Mouse (Mus musculus): ENCODE measurements around the gene Klf12.

The Klf12 gene

GRCm38 (mm10) chr14:100045431-100045830, 239.0 kb downstream of the Klf12 start:
- no peak for DNase-seq (ENCODE audit: low spot score in 2 of 2)

GRCm38 (mm10) chr14:100041823-100042222, 242.7 kb downstream of the Klf12 start:
- DNase-seq (ENCODE audit: low spot score in 2 of 2) = no peak

DNA sequence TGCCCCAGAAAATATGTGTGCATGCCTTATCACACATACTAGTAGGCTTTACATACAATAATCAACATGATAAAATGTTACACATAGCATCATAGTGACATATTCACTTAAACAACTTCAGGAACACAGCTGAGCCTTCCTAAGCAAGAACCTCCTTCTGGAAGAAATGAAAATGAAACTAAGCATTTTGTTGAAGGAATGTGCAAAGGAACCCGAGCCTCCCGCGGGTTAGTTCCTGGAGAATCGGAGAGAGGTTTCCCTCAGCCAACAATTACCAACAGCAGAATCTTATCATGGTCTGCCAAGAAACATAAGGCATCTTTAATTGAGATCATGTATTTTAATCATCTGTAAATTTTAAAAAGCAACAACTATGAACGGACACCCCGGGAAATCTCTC, 257.8 kb downstream of the Klf12 start:
- DNase-seq (ENCODE audit: low spot score in 2 of 2) = no peak

DNA sequence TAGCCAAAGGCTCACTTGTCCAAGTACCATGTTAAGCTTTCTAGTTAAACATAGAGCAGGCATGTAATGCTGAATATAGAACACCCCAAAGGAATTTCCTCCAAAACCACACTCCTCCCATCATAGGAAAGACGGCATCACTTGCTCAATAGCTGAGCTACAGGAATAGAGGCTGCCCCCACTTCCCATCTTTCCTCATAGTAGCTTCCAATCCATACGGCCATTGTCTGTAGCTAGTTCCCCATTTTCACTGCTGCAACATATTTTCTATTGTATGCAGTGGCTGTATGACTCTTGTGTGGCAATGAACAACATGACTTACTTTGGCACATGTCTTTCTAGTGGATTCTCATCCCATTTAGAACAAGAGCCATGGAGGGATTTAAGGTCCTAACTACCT, 267.3 kb downstream of the Klf12 start:
- no peak for DNase-seq (ENCODE audit: low spot score in 2 of 2)

DNA sequence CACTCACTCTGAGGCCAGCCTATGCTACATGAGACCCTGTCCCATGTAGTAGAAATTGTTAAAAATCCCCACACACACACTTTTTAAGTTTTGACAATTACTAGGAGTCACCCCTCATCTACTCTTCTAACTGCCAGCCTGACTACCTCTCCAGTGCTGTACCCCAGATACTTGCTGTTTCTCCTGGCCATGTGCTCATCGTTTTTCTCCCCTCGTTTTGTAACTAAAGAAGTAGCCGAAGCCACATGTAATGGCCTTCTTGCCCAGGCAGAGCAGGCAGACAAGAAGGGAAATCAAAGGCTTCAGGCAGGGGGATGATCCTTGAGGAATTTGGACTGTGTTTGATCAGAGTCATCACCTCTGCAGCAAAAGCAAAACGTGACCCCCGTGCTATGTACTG, 274.0 kb downstream of the Klf12 start:
- no peak for DNase-seq (ENCODE audit: low spot score in 2 of 2)

DNA sequence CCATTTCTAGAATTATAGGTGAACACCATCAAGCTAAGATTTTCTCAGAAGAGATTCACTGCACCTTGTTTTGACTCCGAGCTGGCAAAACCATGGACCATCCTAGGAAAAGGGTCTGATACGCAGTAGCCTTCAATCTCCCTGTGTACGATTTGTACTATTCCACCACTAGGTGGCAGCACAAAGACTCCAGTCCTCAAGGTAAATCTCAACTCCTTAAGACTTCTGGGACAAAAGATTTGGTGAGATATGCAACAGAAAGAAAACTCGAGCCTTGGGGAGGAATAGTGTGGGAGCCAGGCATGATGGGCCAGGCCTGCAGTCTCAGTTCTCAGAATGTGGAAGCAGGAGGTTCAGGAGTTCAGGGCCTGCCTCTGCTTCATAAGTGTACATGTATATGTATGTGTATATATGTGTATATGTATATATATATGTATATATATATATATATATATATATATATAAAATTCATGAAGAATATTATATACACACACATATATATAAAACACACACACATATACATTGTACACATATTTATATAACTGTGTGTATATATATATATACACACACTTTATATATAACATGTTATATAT, 274.6 kb downstream of the Klf12 start:
- peak in 1 of 2 experiments; percentile 62 for DNase-seq (ENCODE audit: low spot score in 2 of 2)

- no peak for DNase-seq (ENCODE audit: low spot score in 2 of 2)
These were observed 301.0 kb downstream of the Klf12 start for GRCm38 (mm10) chr14:99983510-99983909.

DNA sequence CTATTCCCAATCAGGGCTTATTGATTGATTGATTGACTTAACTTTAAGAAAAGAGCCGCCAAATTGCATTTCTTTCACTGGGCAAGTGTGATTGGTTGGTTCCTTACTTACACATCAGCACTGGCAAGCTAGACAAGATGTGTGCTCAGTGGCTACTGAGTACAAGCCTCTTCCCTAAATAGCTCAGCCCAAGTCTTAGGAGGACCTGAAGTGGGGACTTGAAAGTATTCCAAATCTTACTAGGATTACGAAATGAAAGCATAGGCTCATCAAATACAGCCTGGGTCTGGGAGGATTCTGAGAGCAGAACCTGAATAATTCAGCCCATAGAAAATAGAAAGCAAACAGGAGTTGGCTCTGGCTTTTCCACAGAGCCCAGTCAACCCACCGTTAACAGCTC, 303.3 kb downstream of the Klf12 start:
- no peak for DNase-seq (ENCODE audit: low spot score in 2 of 2)

- no peak for DNase-seq (ENCODE audit: low spot score in 2 of 2)
These were observed 316.6 kb downstream of the Klf12 start for GRCm38 (mm10) chr14:99967920-99968319.

DNA sequence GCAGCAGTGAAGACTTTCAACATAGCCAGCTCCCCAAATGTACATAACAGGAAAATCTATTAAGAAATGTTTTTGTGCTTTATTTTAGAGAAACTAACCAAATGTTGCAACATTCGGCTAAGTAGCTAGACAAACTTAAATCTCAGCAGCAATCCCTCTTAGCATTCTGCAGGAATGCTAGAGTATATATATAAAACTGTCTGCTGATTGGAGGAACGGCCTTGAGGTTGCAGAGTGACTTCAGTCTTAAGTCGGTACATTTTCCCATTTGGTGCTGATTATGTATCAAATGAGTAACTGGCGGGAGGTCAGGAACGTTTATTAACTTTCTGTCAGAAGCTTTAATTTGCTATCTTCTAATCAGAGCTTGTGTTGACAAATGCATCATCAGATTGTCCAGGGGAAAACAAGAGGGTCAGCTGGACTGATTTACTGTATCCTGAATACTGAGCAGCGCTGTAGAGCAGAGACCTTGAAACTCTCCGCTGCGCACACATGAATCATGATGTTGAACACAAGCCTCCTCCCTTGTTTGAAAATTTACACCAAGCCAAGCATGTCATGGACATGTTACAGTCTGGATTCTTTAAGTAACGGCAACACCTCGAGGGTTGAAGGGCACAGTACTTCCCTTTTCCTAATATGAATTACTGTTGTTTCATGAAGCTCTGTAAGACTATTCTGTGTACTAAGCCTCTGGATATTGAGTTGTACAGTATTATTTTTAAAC, 323.8 kb downstream of the Klf12 start:
- no peak for DNase-seq (ENCODE audit: low spot score in 2 of 2)

DNA sequence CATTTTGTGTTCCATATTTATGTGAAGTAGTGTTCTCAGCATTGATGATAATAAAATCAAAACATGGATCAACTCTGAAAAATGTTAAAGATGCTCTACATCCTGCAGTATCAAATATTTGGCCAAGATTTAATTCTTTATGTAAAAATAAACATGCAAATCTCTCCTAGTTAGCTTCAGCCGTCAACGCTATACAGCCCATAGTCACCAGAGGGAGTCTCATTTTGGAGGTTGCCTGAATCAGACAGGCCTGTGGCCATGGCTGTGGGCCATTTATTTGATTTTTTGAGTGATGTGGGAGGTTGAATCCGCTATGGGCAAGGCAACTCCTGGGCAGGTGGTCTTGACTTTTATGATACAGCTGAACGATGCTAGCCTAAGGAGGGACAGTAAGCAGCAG, 329.3 kb downstream of the Klf12 start:
- no peak for DNase-seq (ENCODE audit: low spot score in 2 of 2)

DNA sequence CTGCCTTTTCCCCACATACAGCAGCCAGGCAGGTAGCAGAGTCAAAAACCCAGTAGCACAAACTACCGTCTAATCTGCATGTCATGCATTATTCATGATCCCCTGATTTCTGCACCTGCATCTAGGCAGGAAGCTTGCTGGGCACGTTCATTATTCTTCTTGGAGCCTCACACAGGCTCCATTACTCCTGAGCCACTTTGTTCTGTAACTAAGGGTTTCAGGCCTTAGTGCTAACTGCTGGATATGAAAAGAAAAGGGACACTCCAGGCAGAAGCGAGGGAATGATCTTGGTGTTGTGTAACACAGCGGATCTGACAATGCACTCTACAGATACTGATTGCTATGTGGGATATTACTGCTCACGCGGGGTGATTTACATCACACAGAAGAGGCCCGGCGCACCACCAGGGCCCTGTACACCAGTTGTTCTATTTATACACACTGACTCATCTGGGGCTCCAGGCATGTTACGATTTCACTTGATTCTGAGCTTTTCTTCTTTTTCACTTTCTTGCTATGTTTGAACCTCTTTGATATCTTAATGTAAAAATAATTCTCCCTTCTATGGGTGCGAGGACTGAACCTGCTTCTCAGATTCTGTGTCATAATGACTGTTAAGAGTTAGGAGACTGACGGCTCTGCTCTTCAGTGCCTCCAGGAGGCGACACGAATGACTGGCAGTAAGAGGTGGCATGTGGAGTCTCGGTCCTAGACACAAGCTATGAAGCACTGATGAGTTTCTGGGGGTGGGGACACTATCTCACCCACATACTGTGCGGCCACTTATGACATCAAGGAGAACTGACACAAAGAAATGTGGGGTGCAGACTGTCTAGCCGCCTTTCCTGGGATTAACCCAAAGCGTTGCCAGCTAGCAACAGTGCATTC, 340.0 kb downstream of the Klf12 start:
- peak; percentile 23 to 39 for DNase-seq (ENCODE audit: low spot score in 2 of 2)

GRCm38 (mm10) chr14:99943156-99943555, 341.3 kb downstream of the Klf12 start:
- DNase-seq (ENCODE audit: low spot score in 2 of 2) = no peak

GRCm38 (mm10) chr14:99933456-99933855, 351.0 kb downstream of the Klf12 start:
- DNase-seq (ENCODE audit: low spot score in 2 of 2) = no peak

GRCm38 (mm10) chr14:99931879-99932278, 352.6 kb downstream of the Klf12 start:
- peak in 1 of 2 experiments; percentile 85 for DNase-seq (ENCODE audit: low spot score in 2 of 2)

DNA sequence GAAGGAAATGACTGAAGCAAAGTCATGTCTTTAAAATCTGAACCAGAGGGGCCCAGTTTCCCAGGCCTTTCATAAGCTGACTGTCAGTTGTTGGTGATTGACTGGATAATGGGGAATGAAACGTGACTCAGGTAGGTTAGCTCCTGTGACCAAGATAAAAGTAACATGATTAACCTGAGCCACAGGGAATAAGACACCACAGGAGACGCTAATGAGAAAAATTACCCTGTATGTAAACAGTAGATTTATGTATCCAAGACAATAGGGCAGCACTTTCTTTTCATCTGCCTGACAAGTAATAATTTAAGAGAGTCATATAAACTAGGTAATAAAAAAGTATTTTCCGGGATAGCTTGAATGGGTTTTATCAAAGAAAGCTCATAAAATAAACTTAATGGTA, 372.6 kb downstream of the Klf12 start:
- DNase-seq (ENCODE audit: low spot score in 2 of 2) = no peak

GRCm38 (mm10) chr14:99910876-99911275, 373.6 kb downstream of the Klf12 start:
- DNase-seq (ENCODE audit: low spot score in 2 of 2) = no peak

DNA sequence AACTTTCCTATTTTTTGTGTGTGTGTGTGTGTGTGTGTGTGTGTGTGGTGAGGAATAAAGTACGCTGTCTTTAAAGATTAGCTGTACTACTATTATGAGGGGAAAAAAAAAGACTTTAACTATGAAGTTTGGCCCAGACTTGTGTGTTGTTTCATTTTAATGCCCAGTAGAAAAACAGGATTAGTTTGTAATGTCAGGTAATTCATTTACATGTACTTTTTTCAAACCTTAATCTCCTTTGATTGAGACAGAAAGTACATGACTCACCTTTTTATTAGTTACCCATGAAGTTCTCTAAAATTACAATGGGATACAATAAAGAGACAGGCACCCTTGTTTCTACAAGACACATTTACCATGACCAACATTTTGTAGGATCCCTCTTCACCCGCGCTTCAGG, 383.6 kb downstream of the Klf12 start:
- DNase-seq (ENCODE audit: low spot score in 2 of 2) = no peak

DNA sequence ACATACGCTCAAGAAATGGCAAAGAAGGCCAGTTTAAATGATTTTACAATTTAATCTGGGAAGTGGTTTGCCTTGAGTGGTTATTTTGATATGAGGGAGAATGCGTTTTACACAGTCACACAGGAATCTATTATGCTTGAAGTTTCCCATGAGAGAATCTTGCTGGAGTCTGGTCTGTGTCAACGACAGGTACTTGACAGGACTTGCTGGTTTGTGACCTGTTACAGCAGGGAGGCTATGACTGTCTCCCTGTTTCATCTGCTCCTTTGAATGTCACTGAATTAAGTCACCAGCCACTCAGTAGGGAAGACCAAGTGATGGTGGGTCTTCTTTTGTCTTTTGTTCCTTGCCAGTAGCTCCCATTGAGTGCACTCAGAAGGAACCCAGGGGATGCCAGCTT, 385.6 kb downstream of the Klf12 start:
- no peak for DNase-seq (ENCODE audit: low spot score in 2 of 2)

DNA sequence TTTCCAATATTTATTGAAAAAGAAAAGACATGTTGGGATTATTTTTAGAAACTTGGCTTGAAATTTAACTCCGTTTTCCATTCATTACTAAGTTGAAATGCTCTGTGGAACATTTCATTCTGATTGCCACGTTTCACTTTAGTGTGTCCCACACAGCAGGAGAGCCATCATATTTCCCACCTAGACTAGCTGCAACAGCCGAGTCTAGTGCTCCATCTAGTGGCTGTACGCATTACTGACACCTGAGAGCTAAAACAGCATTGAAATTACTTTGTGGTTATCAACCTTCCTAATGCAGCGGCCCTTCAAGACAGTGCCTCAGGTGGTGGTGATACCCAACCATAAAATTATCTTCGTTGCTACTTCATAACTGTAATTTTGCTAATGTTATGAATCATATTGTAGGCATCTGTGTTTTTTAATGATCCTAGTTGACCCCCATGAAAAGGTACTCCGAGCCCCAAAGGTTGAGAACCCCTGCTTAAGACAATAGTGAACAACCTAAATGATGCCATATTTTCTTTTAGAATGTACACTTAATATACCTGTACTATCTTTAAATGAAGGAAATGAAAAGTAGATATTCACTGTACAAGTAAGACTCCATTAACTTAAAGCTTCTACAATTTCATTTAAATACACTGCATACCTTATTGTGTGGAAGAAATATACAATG, 389.6 kb downstream of the Klf12 start:
- peak; percentile 33 to 84 for DNase-seq (ENCODE audit: low spot score in 2 of 2)

DNA sequence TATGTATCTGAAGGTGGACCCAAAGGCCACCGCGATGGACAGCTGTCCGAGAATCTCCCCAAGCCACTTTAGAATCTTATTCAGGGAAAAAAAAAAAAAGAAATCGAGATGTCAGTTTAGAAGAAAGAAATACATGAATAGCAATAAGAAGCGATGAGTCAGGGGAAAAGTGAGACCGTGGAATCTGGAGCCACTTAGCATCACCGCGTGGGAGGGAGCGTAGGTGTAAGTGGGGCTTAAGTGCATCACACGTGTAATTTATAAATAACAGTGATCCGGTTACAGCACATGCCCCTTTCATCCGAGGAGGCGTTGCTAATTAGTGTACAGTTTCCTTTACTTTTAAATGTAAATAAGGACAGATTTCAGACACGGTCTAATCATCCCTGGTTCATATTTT, 390.4 kb downstream of the Klf12 start:
- peak; percentile 18 to 62 for DNase-seq (ENCODE audit: low spot score in 2 of 2)

GRCm38 (mm10) chr14:99886503-99886902, 398.0 kb downstream of the Klf12 start:
- DNase-seq (ENCODE audit: low spot score in 2 of 2) = no peak

All from left cerebral cortex, adult 9 months (tissue).